Comparison of ENCODE assay signal across 8 mouse cellular contexts in genomic region chr16:33063267-33063666, GRCm38 (mm10). TPM values are rescaled to one million over a fixed set of nuclear protein-coding genes. Genes with fewer than 3 reads are reported as not detected.
A peak's percentile ranks its signal among the peaks of the same experiment; 100 is the strongest.
DNase-seq lines count a peak whose midpoint lies in the region; ATAC-seq and TF ChIP-seq lines count a peak whose summit lies in the region.

No protein-coding gene starts in this region.

- TF ChIP-seq POLR2A in bone marrow, adult 2 months (IDR thresholded peaks at IDR 0.05; ENCODE audit: borderline replicate concordance, control insufficient read depth, low read depth, low read length), result no peak

- no peaks in the 10 kb centered on the region for H3K27me3 ChIP-seq in kidney, embryonic 14.5 days (ENCODE audit: control insufficient read depth, insufficient read depth, low read length)
- H3K27me3 ChIP-seq in heart, embryonic 16.5 days (ENCODE audit: control insufficient read depth, insufficient read depth, low read length), result no peaks in the 10 kb centered on the region
- H3K27me3 ChIP-seq in midbrain, embryonic 10.5 days (ENCODE audit: low read depth, poor library complexity, severe bottlenecking), result no peaks in the 10 kb centered on the region

- peaks cover 17% of the 10 kb centered on the region for H3K4me1 ChIP-seq in kidney, embryonic 14.5 days (ENCODE audit: control insufficient read depth, insufficient read depth, low read length)
- H3K4me1 ChIP-seq in bone marrow, adult 2 months (ENCODE audit: control insufficient read depth, insufficient read depth, low read length), result peaks cover 1% of the 10 kb centered on the region; the same call in 1 of the 2 replicates
- H3K4me1 ChIP-seq in heart, embryonic 16.5 days (ENCODE audit: control insufficient read depth, insufficient read depth, low read length), result peaks cover 11% of the 10 kb centered on the region
- peaks cover 34% of the 10 kb centered on the region for H3K4me1 ChIP-seq in midbrain, embryonic 10.5 days

- peak overlapping the region; percentile 80; the same call in 1 of the 2 replicates for H3K9ac ChIP-seq in kidney, embryonic 14.5 days (ENCODE audit: low read depth, low read length)
- H3K9ac ChIP-seq in heart, embryonic 16.5 days (ENCODE audit: low read length), result peak overlapping the region; percentile 75

- peak overlapping the region; percentile 85 for H3K4me2 ChIP-seq in kidney, embryonic 14.5 days (replicated peaks; ENCODE audit: low read depth, low read length)
- peak overlapping the region; percentile 86 for H3K4me2 ChIP-seq in heart, embryonic 16.5 days (ENCODE audit: low read depth, low read length)

- no peak for ATAC-seq in kidney, embryonic 14.5 days (ENCODE audit: low FRiP score, low TSS enrichment)
- no peak for ATAC-seq in heart, embryonic 16.5 days (replicated peaks; ENCODE audit: extremely low read depth, insufficient read depth, low FRiP score)
- no peak for ATAC-seq in cerebellum, adult (ENCODE audit: insufficient number of reproducible peaks, low FRiP score, low TSS enrichment)

- H3K9me3 ChIP-seq in kidney, embryonic 14.5 days (ENCODE audit: control insufficient read depth, low read length), result no peaks in the 10 kb centered on the region
- no peaks in the 10 kb centered on the region for H3K9me3 ChIP-seq in heart, embryonic 16.5 days (replicated peaks; ENCODE audit: control insufficient read depth, low read length)
- H3K9me3 ChIP-seq in midbrain, embryonic 10.5 days (replicated peaks), result no peaks in the 10 kb centered on the region

- intact Hi-C loops in left cerebral cortex, postnatal 4 days (cut with DNase I), result loop anchor here (10.0 kb wide), 1 partner anchor 92 kb away; no protein-coding TSS in a partner anchor

- peaks cover 32% of the 10 kb centered on the region for H3K36me3 ChIP-seq in kidney, embryonic 14.5 days (ENCODE audit: control insufficient read depth, insufficient read depth, low read length)
- H3K36me3 ChIP-seq in heart, embryonic 16.5 days (ENCODE audit: control insufficient read depth, insufficient read depth), result peaks cover 18% of the 10 kb centered on the region
- peaks cover 54% of the 10 kb centered on the region for H3K36me3 ChIP-seq in midbrain, embryonic 10.5 days

- peak overlapping the region; percentile 81 for H3K4me3 ChIP-seq in kidney, embryonic 14.5 days (ENCODE audit: low read length)
- peak overlapping the region; percentile 92 for H3K4me3 ChIP-seq in bone marrow, adult 2 months (replicated peaks; ENCODE audit: control insufficient read depth, low read depth, low read length)
- H3K4me3 ChIP-seq in heart, embryonic 16.5 days (ENCODE audit: low read length), result peak overlapping the region; percentile 63
- peak overlapping the region; percentile 83 for H3K4me3 ChIP-seq in midbrain, embryonic 10.5 days

- DNase-seq in kidney, postnatal 10 days, result no peak
- DNase-seq in midbrain, embryonic 10.5 days (ENCODE audit: low spot score), result no peak
- DNase-seq in urinary bladder, adult 18-20 months (ENCODE audit: low spot score in 2 of 2), result no peak
- no peak for DNase-seq in left cerebral cortex, postnatal 4 days

- TF ChIP-seq CTCF in bone marrow, adult 2 months (IDR thresholded peaks at IDR 0.05; ENCODE audit: control insufficient read depth, insufficient read depth, low read length), result no peak

- no peak overlapping the region for H3K27ac ChIP-seq in kidney, embryonic 14.5 days (ENCODE audit: low read depth, low read length)
- H3K27ac ChIP-seq in bone marrow, adult 2 months (ENCODE audit: control insufficient read depth, insufficient read depth, low read depth, low read length, poor library complexity), result no peak overlapping the region
- H3K27ac ChIP-seq in heart, embryonic 16.5 days (ENCODE audit: low read length), result peak overlapping the region; percentile 89
- H3K27ac ChIP-seq in midbrain, embryonic 10.5 days (replicated peaks), result peak overlapping the region; percentile 93

- 28% methylated on average over 7 of the region's 7 CpGs for WGBS in kidney, embryonic 14.5 days
- 21% methylated on average over 7 of the region's 7 CpGs for WGBS in bone marrow, adult 2 months
- 19% methylated on average over 7 of the region's 7 CpGs for WGBS in heart, embryonic 16.5 days
- 39% methylated on average over 7 of the region's 7 CpGs for WGBS in midbrain, embryonic 10.5 days

RNA-seq across cellular contexts. Expression of gene Lmln, which starts 0.9 kb away (rescaled TPM):
- polyA plus RNA-seq in kidney, embryonic 14.5 days (2014; fragmentation: Nextera tagmentation; extraction: Ambion mirVana), result 1.5 and 5.0 TPM in 2 replicates
- 2.4 and 3.3 TPM in 2 replicates for polyA plus RNA-seq in bone marrow, adult 2 months (2011; ENCODE audit: insufficient read depth, insufficient read length, low replicate concordance, missing spikeins)
- 1.8 and 2.0 TPM in 2 replicates for polyA plus RNA-seq in heart, embryonic 16.5 days (2015; fragmentation: Nextera tagmentation; extraction: Ambion mirVana)
- polyA plus RNA-seq in midbrain, embryonic 10.5 days (2016; fragmentation: Nextera tagmentation; extraction: Ambion mirVana), result 3.8 and 3.9 TPM in 2 replicates
- 10 to 100 TPM; 16.2 to 17.1 TPM for total RNA-seq in left cerebral cortex, postnatal 4 days (2021)

RNA-seq across cellular contexts. Expression of gene Rpl35a, which starts 7.0 kb away (rescaled TPM):
- polyA plus RNA-seq in kidney, embryonic 14.5 days (2014; fragmentation: Nextera tagmentation; extraction: Ambion mirVana), result 1,051 and 1,546 TPM in 2 replicates
- polyA plus RNA-seq in bone marrow, adult 2 months (2011; ENCODE audit: insufficient read depth, insufficient read length, low replicate concordance, missing spikeins), result 942 and 1,406 TPM in 2 replicates
- 500 and 510 TPM in 2 replicates for polyA plus RNA-seq in heart, embryonic 16.5 days (2015; fragmentation: Nextera tagmentation; extraction: Ambion mirVana)
- 787 and 975 TPM in 2 replicates for polyA plus RNA-seq in midbrain, embryonic 10.5 days (2016; fragmentation: Nextera tagmentation; extraction: Ambion mirVana)
- 100 to 1,000 TPM; 300 to 327 TPM for total RNA-seq in left cerebral cortex, postnatal 4 days (2021)

RNA-seq across cellular contexts. Expression of gene Iqcg, which starts 7.2 kb away (rescaled TPM):
- polyA plus RNA-seq in kidney, embryonic 14.5 days (2014; fragmentation: Nextera tagmentation; extraction: Ambion mirVana), result 5.1 and 5.6 TPM in 2 replicates
- polyA plus RNA-seq in bone marrow, adult 2 months (2011; ENCODE audit: insufficient read depth, insufficient read length, low replicate concordance, missing spikeins), result 1.8 TPM in 1 of 2 replicates, not detected in the other
- 2.0 and 2.9 TPM in 2 replicates for polyA plus RNA-seq in heart, embryonic 16.5 days (2015; fragmentation: Nextera tagmentation; extraction: Ambion mirVana)
- 3.9 and 4.5 TPM in 2 replicates for polyA plus RNA-seq in midbrain, embryonic 10.5 days (2016; fragmentation: Nextera tagmentation; extraction: Ambion mirVana)
- 1 to 10 TPM; 5.2 to 8.3 TPM for total RNA-seq in left cerebral cortex, postnatal 4 days (2021)

Comparison
In these comparisons a context has a peak if more than half of its experiments do, and no peak if none do; other contexts are left out.
1. H3K27ac ChIP-seq: peak in heart, embryonic 16.5 days (single experiment) and midbrain, embryonic 10.5 days (single experiment); none in kidney, embryonic 14.5 days (single experiment) and bone marrow, adult 2 months (single experiment).
2. Peak in every context shown above with its lines, with median percentiles within 50 percentile points of each other: H3K4me3 ChIP-seq.